Mouse (Mus musculus) T-helper 17 cell (primary cell): ENCODE data around the gene Prkca.

Source experiments
- in situ Hi-C, 2 experiments: fragments of 300-600 bp; cut with MboI, MseI; formaldehyde crosslinking; loops; 1 replicate in 1 of 2; 2 replicates in 1 of 2; pipeline ENCODE4 v1.15.1; 2025; ENCODE audit warnings: high pct_unique_total_duplicates in 2 of 2

The Prkca gene

DNA sequence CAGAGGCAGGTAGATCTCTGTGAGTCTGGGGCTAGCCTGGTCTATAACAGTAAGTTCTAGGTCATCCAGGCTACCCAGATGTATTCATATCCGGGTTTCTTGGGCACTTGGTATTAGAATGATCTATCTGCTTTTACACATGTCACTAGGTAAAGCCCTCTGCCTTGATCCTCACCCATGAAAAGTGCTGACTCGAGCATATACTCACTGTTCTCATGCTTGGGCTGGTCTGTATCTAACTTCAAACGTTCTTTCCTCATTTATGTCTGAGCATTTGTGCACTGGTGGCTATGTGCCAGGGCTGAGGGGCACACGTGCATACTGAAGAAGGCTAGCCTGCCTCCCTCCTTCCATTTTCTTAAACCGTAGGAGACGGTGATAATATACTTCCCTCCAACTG is 272.5 kb downstream of the Prkca start:
- in situ Hi-C loops: no loop called here

DNA sequence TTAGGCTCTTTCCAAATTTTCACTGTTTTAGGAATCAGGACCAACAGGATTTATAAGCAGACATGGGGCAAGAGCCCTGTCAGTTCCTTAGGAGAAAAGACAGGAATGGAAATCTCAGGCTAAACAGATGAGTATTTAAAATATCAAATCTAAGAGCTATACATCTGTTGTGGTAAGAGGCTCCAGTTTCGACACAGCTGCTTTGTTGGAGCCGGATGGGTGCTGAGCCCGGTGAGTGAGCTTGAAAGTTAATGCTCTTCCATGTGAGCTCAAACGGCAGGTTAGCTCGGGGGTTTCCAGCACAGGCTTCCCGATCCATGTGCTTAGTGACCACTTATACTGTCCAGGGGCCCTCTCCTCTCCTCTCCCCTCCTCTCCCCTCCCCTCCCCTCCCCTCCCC is 273.7 kb downstream of the Prkca start:
- in situ Hi-C loops: no loop called here

GRCm38 (mm10) chr11:108068430-108068829 is 275.3 kb downstream of the Prkca start:
- in situ Hi-C loops: no loop called here

DNA sequence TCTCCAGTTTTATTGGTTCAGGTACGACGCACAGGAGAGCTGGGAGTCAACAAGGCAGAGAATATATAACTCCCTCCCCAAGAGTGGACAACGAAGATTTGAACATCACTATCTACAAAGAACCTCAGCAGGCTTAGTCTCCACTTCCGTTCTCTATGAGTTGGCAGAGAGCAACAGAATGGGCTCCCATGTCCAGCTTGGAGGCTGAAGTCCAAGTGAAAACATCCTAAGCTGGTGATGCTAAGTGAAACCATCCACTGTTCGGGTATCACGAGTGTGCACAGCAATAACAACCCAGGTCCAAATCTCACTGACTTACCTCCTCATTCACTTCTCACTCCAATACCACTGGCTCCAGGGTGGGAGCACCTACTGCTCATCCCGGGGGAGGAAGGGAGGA is 276.6 kb downstream of the Prkca start:
- in situ Hi-C loops: no loop called here

DNA sequence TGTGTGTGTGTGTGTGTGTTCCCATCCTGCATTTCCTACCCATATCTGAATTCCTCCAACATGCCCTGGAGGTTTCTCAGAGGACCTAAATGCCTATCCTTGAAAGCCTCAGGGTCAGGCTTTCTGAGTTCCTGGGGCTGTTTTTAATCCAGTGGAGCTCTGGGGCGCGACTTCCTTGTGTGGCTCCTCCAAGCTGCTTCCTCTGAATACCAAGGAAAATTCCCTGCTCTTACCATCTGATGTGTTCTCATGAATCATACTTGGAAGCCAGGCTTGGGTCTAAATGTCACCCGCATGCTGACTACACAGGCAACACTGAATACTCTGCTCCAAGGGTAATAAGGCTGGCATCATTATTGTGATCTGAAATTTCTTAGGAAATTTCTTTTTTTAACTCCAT is 279.3 kb downstream of the Prkca start:
- in situ Hi-C loops: no loop called here

- in situ Hi-C loops: no loop called here
Observed at GRCm38 (mm10) chr11:108063096-108063495, 280.6 kb downstream of the Prkca start.

- in situ Hi-C loops: no loop called here
Observed at GRCm38 (mm10) chr11:108061571-108062479, 281.9 kb downstream of the Prkca start.

GRCm38 (mm10) chr11:108057138-108057537 is 286.6 kb downstream of the Prkca start:
- in situ Hi-C loops: no loop called here

- in situ Hi-C loops: no loop called here
Observed at GRCm38 (mm10) chr11:108054647-108055046, 289.1 kb downstream of the Prkca start.

DNA sequence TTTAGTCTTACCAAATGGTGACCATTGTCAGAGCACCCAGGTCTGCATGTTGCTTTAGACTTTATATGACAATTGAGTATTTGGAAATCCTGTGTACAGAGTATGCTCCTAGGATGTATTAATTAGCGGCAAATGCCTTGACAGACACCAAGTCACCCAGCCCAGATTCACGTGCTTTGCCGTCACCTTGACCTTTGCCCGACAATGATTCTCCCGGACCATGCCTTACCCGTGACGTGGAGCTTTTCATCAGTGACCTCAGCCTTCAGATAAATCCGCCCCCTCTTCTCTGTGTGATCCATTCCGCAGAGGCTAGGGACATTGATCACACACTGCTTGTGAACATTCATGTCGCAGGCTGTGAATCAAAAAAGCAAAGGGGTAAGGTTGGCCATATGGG is 290.0 kb downstream of the Prkca start:
- in situ Hi-C loops: no loop called here

GRCm38 (mm10) chr11:108041669-108042068 is 302.1 kb downstream of the Prkca start:
- in situ Hi-C loops: no loop called here

GRCm38 (mm10) chr11:108040823-108041222 is 302.9 kb downstream of the Prkca start:
- in situ Hi-C loops: no loop called here

- in situ Hi-C loops: no loop called here
Observed at GRCm38 (mm10) chr11:108039761-108040160, 304.0 kb downstream of the Prkca start.

GRCm38 (mm10) chr11:108038989-108039388 is 304.7 kb downstream of the Prkca start:
- in situ Hi-C loops: no loop called here

DNA sequence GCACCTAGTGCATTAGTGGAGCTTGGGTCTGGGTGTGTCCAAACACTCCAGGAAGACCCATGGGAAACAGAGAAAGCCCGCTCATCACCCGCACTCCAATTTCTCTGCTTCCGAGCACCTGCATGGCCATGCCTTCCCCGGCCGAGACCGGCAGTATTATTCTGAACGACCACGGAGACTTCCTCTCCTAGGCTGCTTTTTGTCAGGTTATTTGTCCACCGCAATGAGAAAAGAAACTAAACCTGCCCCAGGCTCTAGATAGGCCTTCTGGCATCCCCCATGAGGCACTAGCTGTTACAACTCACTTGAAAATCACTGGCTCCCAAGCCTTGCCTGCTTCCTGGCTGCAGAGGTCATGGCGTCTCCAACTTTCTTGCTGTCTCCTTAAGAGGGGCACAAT is 307.4 kb downstream of the Prkca start:
- in situ Hi-C loops: no loop called here

- in situ Hi-C loops: no loop called here
Observed at GRCm38 (mm10) chr11:108035761-108036160, 308.0 kb downstream of the Prkca start.

- in situ Hi-C loops: no loop called here
Observed at GRCm38 (mm10) chr11:108034376-108034775, 309.4 kb downstream of the Prkca start.

DNA sequence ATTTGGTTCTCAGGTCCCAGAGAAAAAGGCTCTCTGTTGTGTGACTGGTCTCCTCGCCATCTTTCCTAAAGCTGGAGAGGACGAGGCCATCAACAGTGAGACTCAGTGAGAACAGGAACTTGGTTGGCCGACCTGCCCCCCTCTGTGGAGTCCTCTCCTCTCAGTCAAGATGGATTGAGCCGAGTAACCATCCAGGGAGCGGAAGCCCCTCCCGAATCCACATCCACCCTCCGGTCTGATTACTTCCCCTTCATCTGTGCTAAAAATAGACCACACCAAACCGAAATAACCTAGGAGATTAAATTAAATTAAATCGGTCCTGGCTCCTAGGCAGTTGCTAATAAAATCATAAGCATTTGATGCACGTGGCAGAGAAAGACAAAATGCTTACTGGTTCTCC is 311.2 kb downstream of the Prkca start:
- in situ Hi-C loops: no loop called here

GRCm38 (mm10) chr11:108030956-108031604 is 312.6 kb downstream of the Prkca start:
- in situ Hi-C loops: no loop called here

DNA sequence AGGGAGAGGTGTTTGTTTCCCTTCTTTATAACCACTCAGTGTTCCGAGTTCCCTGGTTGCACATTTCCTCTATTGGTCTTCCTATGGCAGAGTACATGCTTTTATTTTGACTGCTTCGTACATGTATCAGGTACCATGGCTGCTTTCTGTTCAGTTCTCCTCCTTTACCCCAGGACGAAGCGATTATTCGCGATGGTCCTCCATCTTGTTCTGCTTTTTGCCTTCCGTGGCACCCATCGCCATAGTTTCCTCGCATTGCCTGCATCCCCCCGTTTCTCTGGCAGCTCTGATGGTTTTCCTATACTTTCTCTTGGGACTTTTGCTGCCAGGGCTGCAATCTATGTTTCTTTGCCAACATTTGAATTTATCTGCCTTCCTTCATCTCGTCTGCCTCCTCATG is 314.4 kb downstream of the Prkca start:
- in situ Hi-C loops: loop anchor here in 1 of 2 experiments (5.0 kb wide), 1 partner anchor 343 kb away; no protein-coding TSS in a partner anchor

DNA sequence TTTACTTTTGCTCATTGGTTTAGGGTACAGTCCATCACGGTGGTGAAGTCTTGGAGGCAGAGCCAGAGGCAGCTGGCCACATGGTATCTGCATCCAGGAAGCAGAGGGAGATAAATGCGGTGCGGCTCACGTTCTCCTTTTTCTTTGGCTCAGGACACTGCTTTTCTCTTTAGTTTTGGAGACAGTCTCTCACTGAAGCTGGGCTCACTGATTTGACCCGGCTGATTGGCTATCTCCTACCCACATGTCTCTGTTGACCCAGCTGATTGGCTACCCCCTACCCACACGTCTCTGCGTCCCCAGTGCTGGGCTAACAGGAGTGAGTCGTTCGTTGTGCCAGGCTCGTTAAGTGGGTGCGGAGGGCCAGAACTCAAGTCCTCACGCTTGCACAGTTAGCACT is 315.3 kb downstream of the Prkca start:
- in situ Hi-C loops: loop anchor here in 1 of 2 experiments (5.0 kb wide), 1 partner anchor 344 kb away; no protein-coding TSS in a partner anchor

DNA sequence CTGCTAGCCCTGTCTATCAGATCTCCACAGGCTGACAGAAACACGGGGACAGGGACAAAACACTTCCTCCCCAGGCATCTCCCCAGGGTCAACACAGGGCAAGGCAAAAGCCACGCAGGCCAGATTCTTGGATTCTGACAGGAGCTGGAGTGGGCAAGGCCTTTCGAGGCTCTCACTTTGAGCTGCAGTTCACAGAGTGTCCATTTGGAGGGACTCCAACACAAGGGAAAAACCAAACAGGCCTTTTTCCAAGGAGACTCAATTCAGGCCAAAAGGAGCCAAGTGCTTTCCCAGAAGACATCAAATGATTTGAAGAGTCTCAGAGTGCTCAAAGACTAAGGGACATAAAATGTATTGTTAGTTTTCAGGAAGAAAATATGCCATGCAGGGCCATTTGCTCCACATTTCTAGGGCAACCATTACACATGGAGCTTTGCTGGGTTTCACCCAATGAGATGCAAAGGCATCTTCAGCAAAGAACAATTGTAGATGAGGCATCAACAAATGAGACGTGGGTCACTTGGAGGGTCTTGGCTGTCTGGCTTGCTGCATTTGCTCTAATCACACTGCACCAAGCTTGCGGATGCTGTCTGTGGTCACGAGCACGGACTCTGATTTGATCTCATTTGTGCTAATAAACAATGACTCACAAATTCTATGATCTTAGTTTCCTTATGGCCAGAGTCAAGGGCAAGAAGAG is 317.9 kb downstream of the Prkca start:
- in situ Hi-C loops: loop anchor here in 1 of 2 experiments (5.0 kb wide), 1 partner anchor 346 kb away; no protein-coding TSS in a partner anchor
